In genomic region chr4:43578376-43579204, GRCm38 (mm10) we compare ENCODE assay signal across 8 mouse cellular contexts. TPM values are rescaled to one million over a fixed set of nuclear protein-coding genes. Genes with fewer than 3 reads are reported as not detected.
DNase-seq lines count a peak whose midpoint lies in the region; ATAC-seq and TF ChIP-seq lines count a peak whose summit lies in the region.

TSS of gene Rgp1 (plus strand) at chr4:43578715.
TSS of gene Gba2 (minus strand) at chr4:43578873.

- WGBS in forebrain, embryonic 14.5 days = under 1% methylated on average over 73 of the region's 76 CpGs
- WGBS in large intestine, adult 2 months = under 1% methylated on average over 76 of the region's 76 CpGs
- WGBS in liver, embryonic 16.5 days (ENCODE audit: insufficient replicate concordance) = under 1% methylated on average over 76 of the region's 76 CpGs
- under 1% methylated on average over 76 of the region's 76 CpGs for WGBS in neural tube, embryonic 12.5 days
- under 1% methylated on average over 66 of the region's 76 CpGs for WGBS in stomach, postnatal 0 days

- no peak for TF ChIP-seq CTCF in stomach, postnatal 0 days (IDR thresholded peaks at IDR 0.05; ENCODE audit: low read depth)

- no peak for TF ChIP-seq EP300 in stomach, postnatal 0 days (optimal IDR thresholded peaks at IDR 0.05)

- H3K27ac ChIP-seq in forebrain, embryonic 14.5 days (ENCODE audit: low read depth, low read length) = peak within 1 kb of the TSS; percentile 62
- peak within 1 kb of the TSS; percentile 92 for H3K27ac ChIP-seq in liver, embryonic 16.5 days (ENCODE audit: low read length)
- H3K27ac ChIP-seq in neural tube, embryonic 12.5 days = peak within 1 kb of the TSS; percentile 43; the same call in 1 of the 2 replicates
- peak within 1 kb of the TSS; percentile 85 for H3K27ac ChIP-seq in stomach, postnatal 0 days (replicated peaks)

- H3K9ac ChIP-seq in forebrain, embryonic 14.5 days (ENCODE audit: low read length) = peak within 1 kb of the TSS; percentile 87
- peak within 1 kb of the TSS; percentile 85 for H3K9ac ChIP-seq in liver, embryonic 16.5 days (ENCODE audit: low read depth, low read length)
- H3K9ac ChIP-seq in neural tube, embryonic 12.5 days = peak within 1 kb of the TSS; percentile 89
- peak within 1 kb of the TSS; percentile 83 for H3K9ac ChIP-seq in stomach, postnatal 0 days (ENCODE audit: low read length)

- peak; percentile 73 for DNase-seq in ES-CJ7 (ENCODE audit: low read depth, low spot score)
- peak; percentile 89 for DNase-seq in forebrain, embryonic 14.5 days (ENCODE audit: low spot score)
- peak; percentile 91 to 92 for DNase-seq in heart, postnatal 10 days
- DNase-seq in large intestine, adult 2 months (ENCODE audit: low read depth, low spot score) = peak; percentile 68
- peak; percentile 94 for DNase-seq in stomach, postnatal 0 days (ENCODE audit: low spot score)

- H3K27me3 ChIP-seq in forebrain, embryonic 14.5 days (replicated peaks; ENCODE audit: control insufficient read depth, insufficient read depth, low read length) = no peaks in the 10 kb centered on the region
- H3K27me3 ChIP-seq in liver, embryonic 16.5 days (ENCODE audit: control insufficient read depth, insufficient read depth, low read depth, low read length) = no peaks in the 10 kb centered on the region
- H3K27me3 ChIP-seq in neural tube, embryonic 12.5 days (replicated peaks) = no peaks in the 10 kb centered on the region
- H3K27me3 ChIP-seq in stomach, postnatal 0 days (ENCODE audit: control insufficient read depth, insufficient read depth, low read length) = no peaks in the 10 kb centered on the region

- intact Hi-C loops in heart, postnatal 10 days (cut with DNase I) = loop anchor here (2.0 kb wide), 1 partner anchor 16 kb away; the partner anchor contains the start of genes Creb3 and Tln1

- H3K4me1 ChIP-seq in forebrain, embryonic 14.5 days (ENCODE audit: control insufficient read depth, insufficient read depth, low read length) = peaks cover 37% of the 10 kb centered on the region
- H3K4me1 ChIP-seq in liver, embryonic 16.5 days (ENCODE audit: control insufficient read depth, low read depth, low read length) = peaks cover 39% of the 10 kb centered on the region
- peaks cover 42% of the 10 kb centered on the region for H3K4me1 ChIP-seq in neural tube, embryonic 12.5 days
- H3K4me1 ChIP-seq in stomach, postnatal 0 days (replicated peaks; ENCODE audit: control insufficient read depth, insufficient read depth) = 0 out of 2 replicates have a peak, but pooled peaks cover 4% of the 10 kb centered on the region

- ATAC-seq in cerebellum, adult (ENCODE audit: insufficient number of reproducible peaks, low FRiP score, low TSS enrichment) = peak; percentile 91
- ATAC-seq in forebrain, embryonic 14.5 days = peak; percentile 89
- ATAC-seq in liver, embryonic 16.5 days (ENCODE audit: low read depth) = peak; percentile 99
- peak; percentile 92 for ATAC-seq in neural tube, embryonic 12.5 days (ENCODE audit: low FRiP score, low read depth)
- ATAC-seq in stomach, postnatal 0 days (ENCODE audit: low FRiP score, low TSS enrichment) = peak; percentile 97

- peak within 1 kb of the TSS; percentile 98 for H3K4me2 ChIP-seq in forebrain, embryonic 14.5 days (ENCODE audit: low read length)
- peak within 1 kb of the TSS; percentile 94 for H3K4me2 ChIP-seq in liver, embryonic 16.5 days (ENCODE audit: low read depth, low read length)
- peak within 1 kb of the TSS; percentile 96 for H3K4me2 ChIP-seq in neural tube, embryonic 12.5 days (replicated peaks)
- H3K4me2 ChIP-seq in stomach, postnatal 0 days (replicated peaks; ENCODE audit: low read depth) = peak within 1 kb of the TSS; percentile 94

- peaks cover 40% of the 10 kb centered on the region for H3K36me3 ChIP-seq in forebrain, embryonic 14.5 days (ENCODE audit: control insufficient read depth, insufficient read depth, low read length)
- H3K36me3 ChIP-seq in liver, embryonic 16.5 days (ENCODE audit: control insufficient read depth, insufficient read depth) = peaks cover 33% of the 10 kb centered on the region
- peaks cover 37% of the 10 kb centered on the region for H3K36me3 ChIP-seq in neural tube, embryonic 12.5 days
- H3K36me3 ChIP-seq in stomach, postnatal 0 days (ENCODE audit: control insufficient read depth, insufficient read depth, low read length) = peaks cover 18% of the 10 kb centered on the region

- H3K9me3 ChIP-seq in forebrain, embryonic 14.5 days (replicated peaks; ENCODE audit: control insufficient read depth, low read length) = no peaks in the 10 kb centered on the region
- H3K9me3 ChIP-seq in liver, embryonic 16.5 days (replicated peaks; ENCODE audit: control insufficient read depth, low read length) = no peaks in the 10 kb centered on the region
- no peaks in the 10 kb centered on the region for H3K9me3 ChIP-seq in neural tube, embryonic 12.5 days
- no peaks in the 10 kb centered on the region for H3K9me3 ChIP-seq in stomach, postnatal 0 days (ENCODE audit: control insufficient read depth, low read length)

- H3K4me3 ChIP-seq in forebrain, embryonic 14.5 days (ENCODE audit: low read depth, low read length) = peak within 1 kb of the TSS; percentile 89
- H3K4me3 ChIP-seq in liver, embryonic 16.5 days (ENCODE audit: low read depth, low read length) = peak within 1 kb of the TSS; percentile 91
- H3K4me3 ChIP-seq in neural tube, embryonic 12.5 days = peak within 1 kb of the TSS; percentile 94
- peak within 1 kb of the TSS; percentile 87 for H3K4me3 ChIP-seq in stomach, postnatal 0 days (ENCODE audit: low read depth, low read length)

RNA-seq across cellular contexts. Expression of gene Rgp1, which starts in this region (rescaled TPM):
- 10.4 and 22.2 TPM in 2 replicates for polyA plus RNA-seq in forebrain, embryonic 14.5 days (2014; fragmentation: Nextera tagmentation; extraction: Ambion mirVana)
- total RNA-seq in heart, postnatal 10 days (2021) = 10 to 100 TPM; 42.1 to 45.5 TPM
- polyA plus RNA-seq in large intestine, adult 2 months (2012; rRNA removed) = 25.9 and 45.4 TPM in 2 replicates
- 15.6 and 16.7 TPM in 2 replicates for polyA plus RNA-seq in liver, embryonic 16.5 days (2015; fragmentation: Nextera tagmentation; extraction: Ambion mirVana)
- 29.5 and 36.3 TPM in 2 replicates for polyA plus RNA-seq in neural tube, embryonic 12.5 days (2016; fragmentation: Nextera tagmentation; extraction: Ambion mirVana)
- 11.7 and 13.0 TPM in 2 replicates for polyA plus RNA-seq in stomach, postnatal 0 days (2015; fragmentation: Nextera tagmentation; extraction: Ambion mirVana)

RNA-seq across cellular contexts. Expression of gene Gba2, which starts in this region (rescaled TPM):
- polyA plus RNA-seq in forebrain, embryonic 14.5 days (2014; fragmentation: Nextera tagmentation; extraction: Ambion mirVana) = 39.2 and 42.3 TPM in 2 replicates
- total RNA-seq in heart, postnatal 10 days (2021) = 10 to 100 TPM; 15.4 to 15.6 TPM
- 6.3 and 10.3 TPM in 2 replicates for polyA plus RNA-seq in large intestine, adult 2 months (2012; rRNA removed)
- 17.7 and 18.7 TPM in 2 replicates for polyA plus RNA-seq in liver, embryonic 16.5 days (2015; fragmentation: Nextera tagmentation; extraction: Ambion mirVana)
- polyA plus RNA-seq in neural tube, embryonic 12.5 days (2016; fragmentation: Nextera tagmentation; extraction: Ambion mirVana) = 50.4 and 55.4 TPM in 2 replicates
- 25.0 and 26.1 TPM in 2 replicates for polyA plus RNA-seq in stomach, postnatal 0 days (2015; fragmentation: Nextera tagmentation; extraction: Ambion mirVana)

Comparison
In these comparisons a context has a peak if more than half of its experiments do, and no peak if none do; other contexts are left out.
1. Peak in every context shown above with its lines: DNase-seq, ATAC-seq, H3K4me3 ChIP-seq and H3K27ac ChIP-seq.